Mouse (Mus musculus): Measurements from ENCODE around the gene Prdm1. TPM values are rescaled to one million over a fixed set of nuclear protein-coding genes. Genes with fewer than 3 reads are reported as not detected.
A peak's percentile ranks its signal among the peaks of the same experiment; 100 is the strongest.

Prdm1 gene
- total RNA-seq, 1 experiment: 2.2 TPM

DNA sequence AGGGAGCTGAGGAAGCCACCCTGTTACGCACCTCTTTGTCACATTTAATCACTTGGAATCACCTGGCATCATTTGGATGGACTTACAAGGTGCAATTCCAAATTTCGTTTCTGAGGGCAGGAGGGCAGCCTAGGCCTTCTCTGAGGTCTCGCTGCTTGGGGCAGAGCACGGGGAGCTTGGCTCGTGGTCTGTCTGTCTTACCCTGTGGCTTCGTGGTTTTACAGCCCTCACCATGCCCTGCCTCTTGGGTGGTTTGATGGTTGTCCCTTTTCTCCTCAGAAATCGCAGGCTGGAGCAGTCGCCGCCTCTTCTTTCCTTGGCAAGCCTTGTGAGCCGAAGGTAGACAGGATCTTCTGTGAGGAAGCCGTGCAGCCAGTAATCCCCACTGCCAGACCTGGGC lies 118.3 kb downstream of the Prdm1 start:
- H3K9ac ChIP-seq (ENCODE audit: insufficient read depth, low read depth, low read length, poor library complexity, severe bottlenecking): peak overlapping the region; percentile 1; the same call in 1 of the 2 replicates
- no peak for DNase-seq (ENCODE audit: low read depth, low spot score)
- in situ Hi-C loops (cut with MboI; ENCODE audit: low sequenced_read_pairs in 2 of 2, unreplicated experiment in 2 of 2): no loop called here
- H3K36me3 ChIP-seq (ENCODE audit: control insufficient read depth, insufficient read depth, low read length, poor library complexity, severe bottlenecking): no peaks in the 10 kb centered on the region
- no peak overlapping the region for H3K4me3 ChIP-seq (ENCODE audit: insufficient read depth in 1 of 2, low read depth in 1 of 2, low read length in 2 of 2, poor library complexity in 1 of 2, severe bottlenecking in 1 of 2)
- TF ChIP-seq CHD2 (IDR thresholded peaks at IDR 0.05; ENCODE audit: low read depth, low read length): no peak
- TF ChIP-seq ZC3H11A (IDR thresholded peaks at IDR 0.05; ENCODE audit: borderline replicate concordance, low read depth, low read length): no peak
- no peak for TF ChIP-seq HCFC1 (IDR thresholded peaks at IDR 0.05; ENCODE audit: borderline replicate concordance, insufficient read depth, low read length)
- no peak for TF ChIP-seq MAFK (IDR thresholded peaks at IDR 0.05; ENCODE audit: insufficient read depth, low read depth, low read length)
- TF ChIP-seq ZNF384 (IDR thresholded peaks at IDR 0.05; ENCODE audit: low read depth, low read length): no peak
- peaks cover 0 to 15% of the 10 kb centered on the region in 2 experiments; a peak in 1 of 4 replicates for H3K4me1 ChIP-seq (ENCODE audit: control insufficient read depth in 2 of 2, insufficient read depth in 2 of 2, low read length in 2 of 2, poor library complexity in 1 of 2)
- H3K27ac ChIP-seq (ENCODE audit: insufficient read depth, low read depth, low read length, poor library complexity, severe bottlenecking): no peak overlapping the region
- H3K9me3 ChIP-seq (ENCODE audit: control insufficient read depth, insufficient read depth, low read depth, low read length): no peaks in the 10 kb centered on the region

DNA sequence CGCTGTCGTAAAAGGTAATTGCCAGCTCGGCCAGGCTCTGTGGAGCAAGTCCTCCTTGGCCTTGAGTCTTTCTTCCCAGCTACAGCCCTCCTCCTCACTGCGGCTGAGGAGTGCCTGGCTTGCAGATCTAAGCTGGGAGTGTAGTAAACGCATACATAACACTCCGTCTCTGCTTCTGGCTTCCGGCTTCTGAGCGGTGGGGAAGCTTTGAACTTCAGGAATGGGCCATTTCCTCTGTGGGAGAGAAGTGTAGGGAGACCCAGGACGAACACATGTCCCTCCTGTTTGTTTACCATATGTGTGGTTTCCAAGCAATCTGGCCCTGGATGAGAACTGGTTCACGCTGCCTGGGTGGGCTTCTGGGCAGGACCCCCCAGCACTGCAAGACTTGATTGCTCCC lies 119.2 kb downstream of the Prdm1 start:
- no peaks in the 10 kb centered on the region for H3K9me3 ChIP-seq (ENCODE audit: control insufficient read depth, insufficient read depth, low read depth, low read length)
- TF ChIP-seq HCFC1 (IDR thresholded peaks at IDR 0.05; ENCODE audit: borderline replicate concordance, insufficient read depth, low read length) (no peak), MAFK (IDR thresholded peaks at IDR 0.05; ENCODE audit: insufficient read depth, low read depth, low read length) (0 out of 2 replicates have a peak, but pooled peaks have one; percentile 17), CHD2 (IDR thresholded peaks at IDR 0.05; ENCODE audit: low read depth, low read length) (no peak), ZNF384 (IDR thresholded peaks at IDR 0.05; ENCODE audit: low read depth, low read length) (no peak), ZC3H11A (IDR thresholded peaks at IDR 0.05; ENCODE audit: borderline replicate concordance, low read depth, low read length) (no peak)
- H3K4me1 ChIP-seq (ENCODE audit: control insufficient read depth in 2 of 2, insufficient read depth in 2 of 2, low read length in 2 of 2, poor library complexity in 1 of 2): peaks cover 0 to 15% of the 10 kb centered on the region in 2 experiments; a peak in 1 of 4 replicates
- H3K27ac ChIP-seq (ENCODE audit: insufficient read depth, low read depth, low read length, poor library complexity, severe bottlenecking): no peak overlapping the region
- peak; percentile 63 for DNase-seq (ENCODE audit: low read depth, low spot score)
- no peak overlapping the region for H3K4me3 ChIP-seq (ENCODE audit: insufficient read depth in 1 of 2, low read depth in 1 of 2, low read length in 2 of 2, poor library complexity in 1 of 2, severe bottlenecking in 1 of 2)
- H3K36me3 ChIP-seq (ENCODE audit: control insufficient read depth, insufficient read depth, low read length, poor library complexity, severe bottlenecking): no peaks in the 10 kb centered on the region
- in situ Hi-C loops (cut with MboI; ENCODE audit: low sequenced_read_pairs in 2 of 2, unreplicated experiment in 2 of 2): no loop called here
- no peak overlapping the region for H3K9ac ChIP-seq (ENCODE audit: insufficient read depth, low read depth, low read length, poor library complexity, severe bottlenecking)

DNA sequence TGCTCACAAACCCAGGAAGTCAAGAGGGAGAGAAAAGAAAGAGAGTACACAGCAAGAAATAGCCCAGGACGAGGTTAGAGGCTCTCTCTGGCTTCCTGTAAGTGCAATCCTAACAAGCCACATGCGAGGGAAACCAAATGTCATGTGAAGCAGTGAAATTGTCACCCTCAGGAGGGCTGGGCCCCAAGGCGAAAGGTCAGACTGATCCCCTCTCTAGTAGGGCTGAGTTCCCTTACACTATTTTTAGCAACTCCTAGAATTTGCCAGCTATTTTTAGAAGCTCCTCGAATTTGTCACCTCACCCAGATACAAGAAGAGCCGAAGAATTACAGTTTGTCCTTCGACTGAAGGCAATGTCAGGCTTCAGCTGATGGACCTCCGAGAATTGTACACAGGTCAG lies 124.9 kb downstream of the Prdm1 start:
- H3K9me3 ChIP-seq (ENCODE audit: control insufficient read depth, insufficient read depth, low read depth, low read length): no peaks in the 10 kb centered on the region
- DNase-seq (ENCODE audit: low read depth, low spot score): no peak
- no peaks in the 10 kb centered on the region for H3K36me3 ChIP-seq (ENCODE audit: control insufficient read depth, insufficient read depth, low read length, poor library complexity, severe bottlenecking)
- H3K4me3 ChIP-seq (ENCODE audit: insufficient read depth in 1 of 2, low read depth in 1 of 2, low read length in 2 of 2, poor library complexity in 1 of 2, severe bottlenecking in 1 of 2): no peak overlapping the region
- H3K4me1 ChIP-seq (ENCODE audit: control insufficient read depth in 2 of 2, insufficient read depth in 2 of 2, low read length in 2 of 2, poor library complexity in 1 of 2): peaks cover 8 to 10% of the 10 kb centered on the region in 2 experiments; a peak in 1 of 4 replicates
- no peak overlapping the region for H3K27ac ChIP-seq (ENCODE audit: insufficient read depth, low read depth, low read length, poor library complexity, severe bottlenecking)
- H3K9ac ChIP-seq (ENCODE audit: insufficient read depth, low read depth, low read length, poor library complexity, severe bottlenecking): no peak overlapping the region
- in situ Hi-C loops (cut with MboI; ENCODE audit: low sequenced_read_pairs in 2 of 2, unreplicated experiment in 2 of 2): no loop called here
- TF ChIP-seq ZC3H11A (IDR thresholded peaks at IDR 0.05; ENCODE audit: borderline replicate concordance, low read depth, low read length) (no peak), MAFK (IDR thresholded peaks at IDR 0.05; ENCODE audit: insufficient read depth, low read depth, low read length) (no peak), ZNF384 (IDR thresholded peaks at IDR 0.05; ENCODE audit: low read depth, low read length) (no peak), CHD2 (IDR thresholded peaks at IDR 0.05; ENCODE audit: low read depth, low read length) (no peak), HCFC1 (IDR thresholded peaks at IDR 0.05; ENCODE audit: borderline replicate concordance, insufficient read depth, low read length) (no peak)

DNA sequence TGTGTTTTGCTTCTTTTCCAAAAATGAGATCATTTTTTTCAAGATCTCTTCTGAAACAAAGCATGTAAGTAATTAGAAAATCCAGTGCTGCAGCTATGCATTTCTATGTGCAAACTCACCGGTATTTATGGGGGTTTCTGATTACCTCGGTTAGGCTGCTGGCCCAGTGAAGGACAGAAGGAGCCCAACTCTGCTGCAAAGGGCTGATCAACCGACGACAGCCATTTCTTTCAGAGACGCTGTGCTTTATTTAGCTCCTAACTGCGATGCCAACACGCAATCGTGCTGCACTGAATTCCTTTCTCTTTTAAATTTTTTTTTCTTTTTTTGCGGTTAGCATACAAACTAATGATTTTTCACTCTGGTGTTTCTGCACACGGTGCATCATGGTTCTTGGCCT lies 126.7 kb downstream of the Prdm1 start:
- DNase-seq (ENCODE audit: low read depth, low spot score): no peak
- no peaks in the 10 kb centered on the region for H3K9me3 ChIP-seq (ENCODE audit: control insufficient read depth, insufficient read depth, low read depth, low read length)
- in situ Hi-C loops (cut with MboI; ENCODE audit: low sequenced_read_pairs in 2 of 2, unreplicated experiment in 2 of 2): no loop called here

More for the DNA sequence above, 126.7 kb downstream of the Prdm1 start:
- no peak overlapping the region for H3K27ac ChIP-seq (ENCODE audit: insufficient read depth, low read depth, low read length, poor library complexity, severe bottlenecking)
- TF ChIP-seq ZC3H11A (IDR thresholded peaks at IDR 0.05; ENCODE audit: borderline replicate concordance, low read depth, low read length): no peak
- TF ChIP-seq CHD2 (IDR thresholded peaks at IDR 0.05; ENCODE audit: low read depth, low read length): no peak
- TF ChIP-seq ZNF384 (IDR thresholded peaks at IDR 0.05; ENCODE audit: low read depth, low read length): no peak
- no peak for TF ChIP-seq MAFK (IDR thresholded peaks at IDR 0.05; ENCODE audit: insufficient read depth, low read depth, low read length)
- TF ChIP-seq HCFC1 (IDR thresholded peaks at IDR 0.05; ENCODE audit: borderline replicate concordance, insufficient read depth, low read length): no peak
- H3K4me3 ChIP-seq (ENCODE audit: insufficient read depth in 1 of 2, low read depth in 1 of 2, low read length in 2 of 2, poor library complexity in 1 of 2, severe bottlenecking in 1 of 2): no peak overlapping the region
- peaks cover 8 to 10% of the 10 kb centered on the region in 2 experiments; a peak in 1 of 4 replicates for H3K4me1 ChIP-seq (ENCODE audit: control insufficient read depth in 2 of 2, insufficient read depth in 2 of 2, low read length in 2 of 2, poor library complexity in 1 of 2)
- no peak overlapping the region for H3K9ac ChIP-seq (ENCODE audit: insufficient read depth, low read depth, low read length, poor library complexity, severe bottlenecking)
- no peaks in the 10 kb centered on the region for H3K36me3 ChIP-seq (ENCODE audit: control insufficient read depth, insufficient read depth, low read length, poor library complexity, severe bottlenecking)
